Mouse (Mus musculus) intestine, embryonic 15.5 days (tissue): ENCODE measurements at regions not wholly inside any gene's neighbourhood (a gene's known extent, or its start where the extent isn't known, plus 50 kb on each side); places are given as distances from the start of the nearest gene placed in this dataset.
"Not testable (repeated sequence)": the region's sequence is repeated elsewhere in the genome, so short reads cannot be mapped to it uniquely, and the experiment has no call there.

Experiments used
- ATAC-seq: fragments of 200-750 bp; cut with Nextera tagmentation; 2 replicates; pipeline ENCODE4 v1.8.0; 2017; ENCODE audit warnings: moderate TSS enrichment, moderate library complexity
- H3K27ac ChIP-seq: fragments of 300-500 bp; sonication (generic); 2 replicates; pipeline ENCODE4 v1.5.1; 2015; ENCODE audit warnings: mild to moderate bottlenecking, inconsistent platforms
- H3K27me3 ChIP-seq: fragments of 300-500 bp; sonication (generic); replicated peaks from 2 replicates; pipeline ENCODE4 v1.6.1; 2015; ENCODE audit warnings: inconsistent platforms
- H3K36me3 ChIP-seq: fragments of 300-500 bp; sonication (generic); 2 replicates; pipeline ENCODE4 v1.6.1; 2015; ENCODE audit warnings: inconsistent platforms
- H3K4me1 ChIP-seq: fragments of 300-500 bp; sonication (generic); replicated peaks from 2 replicates; pipeline ENCODE4 v1.6.1; 2015; ENCODE audit warnings: inconsistent platforms
- H3K4me2 ChIP-seq: fragments of 300-500 bp; sonication (generic); replicated peaks from 2 replicates; pipeline ENCODE4 v1.6.1; 2015; ENCODE audit warnings: mild to moderate bottlenecking, inconsistent platforms
- H3K4me3 ChIP-seq: fragments of 300-500 bp; sonication (generic); replicated peaks from 2 replicates; pipeline ENCODE4 v1.5.1; 2015; ENCODE audit warnings: inconsistent platforms
- H3K9ac ChIP-seq: fragments of 300-500 bp; sonication (generic); 2 replicates; pipeline ENCODE4 v1.6.1; 2015; ENCODE audit warnings: inconsistent platforms
- H3K9me3 ChIP-seq: fragments of 300-500 bp; sonication (generic); 2 replicates; pipeline ENCODE4 v1.6.1; 2016; ENCODE audit warnings: inconsistent platforms
- WGBS: fragments of 180-500 bp; shearing (Covaris S2); methylation state at CpG from one replicate; pipeline ENCODE4 v1.1.7; 2015; 5-methylcytosine and 5-hydroxymethylcytosine counted together

DNA sequence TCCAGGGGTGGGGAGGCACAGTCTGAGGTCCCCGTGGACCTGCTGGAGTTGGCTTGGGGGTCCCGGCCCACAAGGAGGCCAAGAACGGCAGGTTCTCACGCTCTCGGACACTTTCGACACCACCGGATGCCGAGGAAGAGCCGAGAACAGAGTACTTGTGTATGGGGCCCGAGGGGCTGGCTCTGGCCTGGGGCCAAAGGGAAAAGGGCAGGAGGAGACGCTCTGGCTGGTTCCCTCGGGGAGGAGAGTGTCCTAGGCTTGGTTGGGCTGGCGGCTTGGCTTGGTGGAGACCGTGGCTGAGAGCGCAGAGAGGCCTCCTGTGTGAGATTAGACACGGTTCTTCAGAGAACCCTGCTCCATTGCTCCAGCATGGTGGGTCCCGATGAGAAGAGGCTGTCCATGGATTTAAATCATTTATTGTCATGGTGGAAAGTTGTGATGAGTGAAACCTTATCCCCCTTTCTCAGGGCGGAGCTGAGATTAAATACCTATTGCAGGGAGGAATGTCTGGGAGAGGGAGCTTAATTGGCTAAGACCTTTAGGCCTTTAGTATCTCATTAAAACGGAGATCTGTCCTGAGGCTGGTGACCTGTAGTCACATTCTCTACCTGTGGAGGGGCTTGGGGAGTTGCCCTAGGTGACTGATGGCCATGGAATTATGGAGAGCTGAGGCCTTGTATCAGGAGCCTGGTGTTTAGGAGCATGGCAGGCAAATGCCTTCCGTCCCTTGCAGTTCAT lies 244.1 kb downstream of the Enc1 start:
- no peaks in the 10 kb centered on the region for H3K36me3 ChIP-seq
- no peak overlapping the region for H3K27ac ChIP-seq
- no peak overlapping the region for H3K9ac ChIP-seq
- peaks cover 6% of the 10 kb centered on the region; the same call in 1 of the 2 replicates for H3K4me1 ChIP-seq
- ATAC-seq: no peak
- no peaks in the 10 kb centered on the region for H3K27me3 ChIP-seq
- no peaks in the 10 kb centered on the region for H3K9me3 ChIP-seq
- H3K4me3 ChIP-seq: no peak overlapping the region
- 78% methylated on average over 20 of the region's 20 CpGs for WGBS
- H3K4me2 ChIP-seq: no peak overlapping the region

DNA sequence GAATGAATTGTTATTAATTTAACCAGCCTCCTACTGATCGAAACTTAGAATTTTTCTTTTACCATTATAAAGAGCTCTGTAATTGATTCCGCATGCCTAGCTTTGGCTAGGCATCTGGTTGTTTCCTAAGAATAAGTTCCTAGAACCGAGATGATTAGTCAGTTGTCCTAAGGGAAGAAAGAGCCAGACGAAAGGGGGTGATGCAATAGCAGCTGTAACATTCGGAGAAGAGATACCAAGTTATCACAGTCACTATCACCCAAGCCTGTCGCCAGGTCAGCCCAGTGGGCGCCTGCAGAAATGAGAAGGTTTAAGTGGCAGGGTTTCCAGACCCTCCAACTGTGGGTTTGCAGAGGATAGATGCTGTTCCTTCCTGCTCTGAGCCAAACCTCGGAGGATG lies 242.8 kb downstream of the Enc1 start:
- Histone ChIP-seq H3K9ac (no peak overlapping the region), H3K36me3 (no peaks in the 10 kb centered on the region), H3K4me3 (no peak overlapping the region), H3K9me3 (no peaks in the 10 kb centered on the region), H3K27me3 (no peaks in the 10 kb centered on the region), H3K4me1 (peaks cover 6% of the 10 kb centered on the region; the same call in 1 of the 2 replicates), H3K4me2 (no peak overlapping the region), H3K27ac (no peak overlapping the region)
- WGBS: 83% methylated on average over 8 of the region's 8 CpGs
- ATAC-seq: no peak

DNA sequence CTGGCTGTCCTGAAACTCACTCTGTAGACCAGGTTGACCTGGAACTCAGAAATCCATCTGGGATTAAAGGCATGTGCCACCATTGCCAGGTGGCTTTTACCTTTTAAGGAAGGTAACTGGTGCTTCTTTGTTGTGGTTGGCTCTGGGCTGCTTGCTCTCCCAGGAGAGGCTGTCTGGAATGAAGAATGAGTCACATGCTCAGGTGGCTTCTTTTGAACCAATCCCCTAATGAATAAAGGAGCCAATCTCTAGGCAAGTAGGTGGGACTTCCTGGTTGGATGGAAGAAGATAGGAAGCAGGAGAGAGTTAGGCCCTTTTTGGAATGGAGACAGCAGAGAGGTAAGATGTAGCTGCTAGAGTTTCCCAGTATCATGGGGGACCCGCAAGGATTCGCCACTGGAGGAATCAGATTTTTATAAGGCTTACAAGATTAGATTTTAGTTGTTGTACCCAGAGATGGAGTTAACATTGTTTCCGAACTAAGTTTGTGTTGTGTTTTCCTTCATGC lies 241.6 kb downstream of the Enc1 start:
- H3K27ac ChIP-seq: no peak overlapping the region
- WGBS: 97% methylated on average over 3 of the region's 3 CpGs
- no peaks in the 10 kb centered on the region for H3K4me1 ChIP-seq
- no peaks in the 10 kb centered on the region for H3K9me3 ChIP-seq
- no peak overlapping the region for H3K9ac ChIP-seq
- no peak for ATAC-seq
- H3K4me3 ChIP-seq: no peak overlapping the region
- H3K36me3 ChIP-seq: no peaks in the 10 kb centered on the region
- no peak overlapping the region for H3K4me2 ChIP-seq
- H3K27me3 ChIP-seq: no peaks in the 10 kb centered on the region

DNA sequence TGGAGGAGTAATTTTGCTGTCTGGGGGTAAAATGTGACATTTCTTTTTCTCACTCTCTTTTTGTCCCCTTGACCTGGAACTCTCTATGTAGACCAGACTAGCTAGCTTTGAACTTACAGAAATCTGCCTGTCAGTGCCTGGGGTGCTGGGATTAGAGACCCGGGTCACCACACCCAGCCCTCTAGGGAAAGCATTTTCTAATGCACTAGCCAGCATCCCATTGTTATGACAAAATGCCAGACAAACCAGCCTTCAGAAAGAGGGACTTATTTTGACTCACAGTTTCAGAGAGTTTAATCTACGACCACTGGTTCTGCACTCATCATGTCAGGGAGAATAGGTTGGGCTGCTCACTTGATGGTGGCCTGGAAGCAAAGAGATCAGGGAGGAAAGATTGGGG lies 240.4 kb downstream of the Enc1 start:
- Histone ChIP-seq H3K27ac (no peak overlapping the region), H3K4me3 (no peak overlapping the region), H3K9me3 (no peaks in the 10 kb centered on the region), H3K27me3 (no peaks in the 10 kb centered on the region), H3K4me2 (no peak overlapping the region), H3K36me3 (no peaks in the 10 kb centered on the region), H3K4me1 (no peaks in the 10 kb centered on the region), H3K9ac (no peak overlapping the region)
- ATAC-seq: no peak
- 95% methylated on average over 2 of the region's 2 CpGs for WGBS

DNA sequence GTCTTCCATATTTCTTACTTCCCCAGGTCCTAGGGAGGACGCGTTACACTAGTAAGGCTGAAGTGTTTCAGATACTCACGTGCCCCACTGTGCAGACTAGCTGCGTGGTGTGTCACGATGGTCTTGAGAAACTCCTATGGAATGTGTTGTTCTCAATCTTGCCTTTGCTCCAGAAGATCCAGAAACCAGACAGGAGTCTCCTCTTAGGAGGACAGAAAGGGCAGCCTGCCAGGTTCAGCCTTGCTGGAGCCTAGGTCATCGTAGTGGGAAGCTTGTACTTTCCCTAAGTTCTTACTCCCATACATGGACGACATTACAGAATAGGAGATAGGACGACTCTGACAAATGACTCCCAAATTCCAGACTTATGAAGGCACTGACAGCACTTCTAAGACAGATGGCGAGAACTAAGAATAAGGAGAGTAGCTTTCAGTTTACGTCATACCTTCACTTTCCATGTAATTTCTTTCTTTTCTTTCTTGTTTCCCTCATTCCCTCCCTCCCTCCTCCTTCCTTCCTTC lies 238.2 kb downstream of the Enc1 start:
- no peak for ATAC-seq
- no peak overlapping the region for H3K4me2 ChIP-seq
- WGBS: 90% methylated on average over 10 of the region's 10 CpGs
- H3K36me3 ChIP-seq: no peaks in the 10 kb centered on the region
- no peaks in the 10 kb centered on the region for H3K9me3 ChIP-seq
- H3K27me3 ChIP-seq: no peaks in the 10 kb centered on the region
- H3K4me3 ChIP-seq: no peak overlapping the region
- H3K9ac ChIP-seq: no peak overlapping the region
- H3K4me1 ChIP-seq: no peaks in the 10 kb centered on the region
- H3K27ac ChIP-seq: no peak overlapping the region

DNA sequence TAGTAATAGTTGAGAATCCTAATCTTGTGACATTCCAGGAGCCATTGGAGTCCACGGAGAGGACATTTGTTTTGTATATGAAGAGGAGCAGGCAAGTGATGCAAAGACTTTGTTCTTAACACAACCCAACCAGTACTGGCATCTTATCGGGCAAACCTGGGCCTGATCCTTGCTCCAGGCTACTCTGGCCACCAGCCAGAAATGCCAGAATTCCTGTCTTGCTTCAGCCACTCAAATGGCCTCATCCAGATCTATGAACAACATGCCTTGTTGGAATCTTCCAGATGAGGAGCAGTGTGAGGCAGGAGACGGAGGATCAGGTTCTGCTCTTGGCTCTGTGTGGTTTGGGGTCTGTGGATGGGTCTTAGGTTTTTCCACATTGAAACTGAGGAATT lies 233.1 kb downstream of the Enc1 start:
- H3K36me3 ChIP-seq: no peaks in the 10 kb centered on the region
- no peak overlapping the region for H3K4me2 ChIP-seq
- no peaks in the 10 kb centered on the region for H3K4me1 ChIP-seq
- no peaks in the 10 kb centered on the region for H3K27me3 ChIP-seq
- H3K27ac ChIP-seq: no peak overlapping the region
- H3K9ac ChIP-seq: no peak overlapping the region
- no peak overlapping the region for H3K4me3 ChIP-seq
- H3K9me3 ChIP-seq: no peaks in the 10 kb centered on the region
- 85% methylated on average over 3 of the region's 3 CpGs for WGBS
- no peak for ATAC-seq

DNA sequence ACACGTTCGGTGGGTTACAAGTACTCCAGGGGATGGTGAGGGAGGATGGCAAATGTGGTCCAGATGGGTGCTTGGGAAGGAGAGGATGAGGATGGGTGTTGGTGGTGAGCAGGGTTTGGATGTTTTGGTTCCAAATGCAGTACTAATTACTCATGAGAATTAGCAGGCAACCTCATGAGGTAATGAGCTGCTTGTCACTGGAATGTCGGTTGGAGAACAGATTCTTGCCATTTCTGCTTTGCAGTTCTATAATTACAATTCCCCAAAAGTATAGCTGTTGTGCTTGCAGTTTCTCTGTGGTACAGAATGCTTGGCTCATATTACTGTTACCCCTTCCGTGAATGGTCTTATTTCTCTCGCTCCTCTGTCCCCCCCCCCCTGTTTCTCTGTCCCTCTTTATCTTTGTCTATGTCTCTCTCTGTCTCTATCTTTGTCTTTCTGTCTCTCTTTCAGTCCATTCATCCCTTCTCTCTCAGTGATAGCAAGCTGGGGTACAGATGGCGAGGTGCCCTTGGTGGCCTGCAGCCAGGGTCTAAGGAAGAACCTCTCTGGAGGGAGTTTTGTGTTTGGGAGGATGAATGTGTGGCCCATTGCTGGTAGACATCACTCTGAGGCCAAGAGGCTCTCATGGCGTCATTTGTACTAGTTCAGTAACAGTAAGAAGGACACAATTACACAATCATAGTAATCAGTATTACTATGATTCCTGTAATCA lies 232.5 kb downstream of the Enc1 start:
- Histone ChIP-seq H3K36me3 (no peaks in the 10 kb centered on the region), H3K27ac (no peak overlapping the region), H3K4me3 (no peak overlapping the region), H3K4me1 (no peaks in the 10 kb centered on the region), H3K9me3 (no peaks in the 10 kb centered on the region), H3K9ac (no peak overlapping the region), H3K27me3 (no peaks in the 10 kb centered on the region), H3K4me2 (no peak overlapping the region)
- no peak for ATAC-seq
- WGBS: 88% methylated on average over 7 of the region's 7 CpGs

DNA sequence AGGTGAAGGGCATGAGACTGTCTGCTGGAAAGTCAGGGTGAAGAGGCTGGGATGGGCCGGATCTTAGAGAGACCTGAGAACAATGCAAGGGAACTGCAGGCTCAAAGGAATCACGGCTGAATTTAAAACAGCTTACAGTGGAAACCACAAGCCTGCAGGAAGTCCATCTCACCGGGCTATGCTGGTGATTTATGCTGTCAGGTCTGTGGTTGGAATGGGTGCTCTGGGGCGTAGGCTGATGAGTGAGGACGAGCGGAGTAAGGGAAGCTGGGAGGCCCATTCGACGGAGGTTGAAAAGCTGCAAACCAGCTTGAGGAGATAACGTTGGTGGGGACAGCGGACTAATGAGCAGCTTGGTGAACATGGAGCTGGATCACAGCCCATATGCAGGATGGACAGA lies 229.1 kb downstream of the Enc1 start:
- no peak for ATAC-seq
- Histone ChIP-seq H3K9ac (no peak overlapping the region), H3K27me3 (no peaks in the 10 kb centered on the region), H3K4me3 (no peak overlapping the region), H3K36me3 (no peaks in the 10 kb centered on the region), H3K9me3 (no peaks in the 10 kb centered on the region), H3K27ac (no peak overlapping the region), H3K4me1 (no peaks in the 10 kb centered on the region), H3K4me2 (no peak overlapping the region)
- 56% methylated on average over 10 of the region's 10 CpGs for WGBS

DNA sequence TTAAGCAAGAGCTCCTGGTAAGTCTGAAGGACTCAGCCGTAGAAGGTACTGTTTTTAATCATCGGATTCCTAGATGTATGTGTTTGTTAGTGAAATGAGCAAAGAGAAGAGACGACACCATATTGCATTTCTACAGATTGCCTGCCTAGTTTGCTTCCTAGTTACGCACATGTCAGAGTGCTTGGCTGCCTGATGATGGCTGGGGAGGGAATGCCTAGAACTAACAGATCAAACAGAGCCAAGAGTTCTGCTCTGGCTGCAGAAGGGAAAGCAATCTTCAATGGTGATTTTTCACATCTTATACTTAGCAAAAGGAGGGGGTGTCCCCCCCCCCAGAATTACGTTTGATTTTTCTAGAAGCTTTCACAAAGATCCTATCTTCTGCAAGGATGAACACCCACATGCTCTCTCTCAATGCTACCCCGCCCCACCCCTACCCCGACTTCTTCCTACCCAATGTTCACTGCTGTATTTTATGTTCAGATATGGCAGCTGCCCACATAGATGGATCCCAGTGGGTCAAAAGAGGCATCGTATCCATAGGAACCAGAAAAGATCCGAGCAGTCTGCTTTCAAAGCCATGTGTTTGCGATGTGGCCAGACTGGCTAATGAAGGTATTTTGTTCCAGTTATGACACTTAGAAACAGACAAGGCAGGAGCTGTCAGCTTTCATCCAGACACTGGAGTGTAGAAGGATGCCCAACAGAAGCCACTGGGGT lies 228.1 kb downstream of the Enc1 start:
- no peak for ATAC-seq
- H3K9ac ChIP-seq: no peak overlapping the region
- no peaks in the 10 kb centered on the region for H3K4me1 ChIP-seq
- H3K4me3 ChIP-seq: no peak overlapping the region
- H3K27me3 ChIP-seq: no peaks in the 10 kb centered on the region
- 82% methylated on average over 10 of the region's 10 CpGs for WGBS
- H3K9me3 ChIP-seq: no peaks in the 10 kb centered on the region
- H3K36me3 ChIP-seq: no peaks in the 10 kb centered on the region
- H3K27ac ChIP-seq: no peak overlapping the region
- no peak overlapping the region for H3K4me2 ChIP-seq

DNA sequence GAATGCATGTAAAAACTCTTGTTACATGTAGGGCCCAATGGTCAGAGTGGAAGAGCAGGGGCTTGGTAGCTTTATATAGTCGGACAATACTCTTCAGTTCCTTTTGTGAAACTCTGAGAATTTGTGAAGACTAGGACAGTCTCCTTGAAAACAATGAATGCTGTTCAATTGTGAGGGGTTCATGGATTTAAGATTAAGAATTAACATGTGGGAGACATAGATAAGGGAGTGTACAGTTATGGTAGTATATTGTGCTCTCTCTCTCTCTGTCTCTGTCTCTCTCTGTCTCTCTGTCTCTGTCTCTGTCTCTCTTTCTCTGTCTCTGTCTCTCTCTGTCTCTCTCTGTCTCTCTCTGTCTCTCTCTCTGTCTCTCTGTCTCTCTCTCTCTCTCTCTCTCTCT lies 225.7 kb downstream of the Enc1 start:
- H3K9ac ChIP-seq, ATAC-seq, H3K4me1 ChIP-seq, H3K4me2 ChIP-seq, H3K4me3 ChIP-seq, H3K9me3 ChIP-seq, H3K27me3 ChIP-seq, H3K36me3 ChIP-seq, H3K27ac ChIP-seq: not testable (repeated sequence)
- WGBS: 89% methylated on average over 1 of the region's 1 CpGs

DNA sequence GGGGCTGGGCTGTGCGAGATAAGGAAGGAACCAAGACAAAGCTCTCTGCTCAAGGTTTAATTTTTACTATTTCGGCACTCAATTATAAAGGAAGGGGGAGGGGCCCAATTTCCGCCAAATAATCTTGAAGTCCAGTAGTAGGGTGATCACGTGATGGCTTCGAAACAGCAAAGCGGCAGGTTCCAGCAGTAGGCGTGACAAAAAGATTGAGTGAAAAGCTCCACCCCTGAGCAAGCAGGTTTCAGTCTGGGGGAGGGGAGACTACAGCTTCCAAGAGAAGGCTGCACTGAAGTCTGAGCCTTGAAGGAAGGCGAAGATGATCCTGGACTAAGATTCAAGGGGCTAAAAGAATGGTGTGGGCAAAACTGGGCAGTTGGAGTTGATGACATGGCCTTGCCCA lies 222.9 kb downstream of the Enc1 start:
- no peak for ATAC-seq
- Histone ChIP-seq H3K36me3 (no peaks in the 10 kb centered on the region), H3K9ac (no peak overlapping the region), H3K4me1 (no peaks in the 10 kb centered on the region; the same call in 1 of the 2 replicates), H3K4me3 (no peak overlapping the region), H3K27me3 (no peaks in the 10 kb centered on the region), H3K9me3 (no peaks in the 10 kb centered on the region), H3K27ac (no peak overlapping the region), H3K4me2 (no peak overlapping the region)
- WGBS: 80% methylated on average over 8 of the region's 8 CpGs

DNA sequence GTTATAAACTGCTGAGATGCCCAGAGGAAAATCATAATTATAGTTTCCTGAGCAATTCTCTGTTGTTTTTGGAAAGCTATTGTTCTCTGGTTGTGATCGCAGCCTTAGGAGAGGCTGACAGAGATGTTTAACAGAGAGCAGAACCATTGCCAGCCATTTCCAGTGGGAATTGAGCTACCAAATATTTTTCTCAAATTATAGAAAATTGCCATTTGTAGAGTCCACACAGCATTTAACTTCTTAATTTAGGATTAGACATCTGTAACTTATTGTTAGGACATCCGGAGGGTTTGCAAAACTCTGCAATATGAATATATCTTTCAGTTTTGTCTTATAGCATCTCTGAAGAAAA lies 222.0 kb downstream of the Enc1 start:
- Histone ChIP-seq H3K27me3 (no peaks in the 10 kb centered on the region), H3K4me2 (no peak overlapping the region), H3K4me3 (no peak overlapping the region), H3K4me1 (no peaks in the 10 kb centered on the region; the same call in 1 of the 2 replicates), H3K9ac (no peak overlapping the region), H3K9me3 (no peaks in the 10 kb centered on the region), H3K27ac (no peak overlapping the region), H3K36me3 (no peaks in the 10 kb centered on the region)
- no peak for ATAC-seq
- WGBS: 67% methylated on average over 2 of the region's 2 CpGs
